Mouse (Mus musculus) left cerebral cortex, adult 2 months (tissue): Measurements from ENCODE around the gene Clrn3. TPM values are rescaled to one million over a fixed set of nuclear protein-coding genes. Genes with fewer than 3 reads are reported as not detected.

Experiments used
- DNase-seq, 2 experiments: peaks; one replicate each; pipeline ENCODE4 v3.0.0; 2021 to 2022; ENCODE audit warnings: low spot score in 2 of 2, mixed read lengths in 1 of 2; ENCODE audit errors: extremely low spot score in 1 of 2
- H3K27ac ChIP-seq: fragments of 200-600 bp; 2 replicates; pipeline ENCODE4 v1.8.1; 2022
- H3K4me3 ChIP-seq: fragments of 200-600 bp; 2 replicates; pipeline ENCODE4 v1.8.1; 2022
- CTCF ChIP-seq: fragments of 200-600 bp; IDR thresholded peaks from 2 replicates; pipeline ENCODE4 v1.8.1; 2022; ENCODE audit warnings: antibody characterized with exemption, mild to moderate bottlenecking, moderate library complexity
- intact Hi-C: fragments of 180-260 bp; cut with DNase I; formaldehyde crosslinking; loops from one replicate; pipeline ENCODE4 v1.15.1; 2025
- total RNA-seq, 2 experiments: library from RNA; stranded (reverse); gene quantifications; 2 replicates each; pipeline ENCODE4 v1.2.3; 2021

Clrn3 gene
- total RNA-seq, 2 experiments from 2014 or later, result not detected

- TF ChIP-seq CTCF, result peak; percentile 18
- H3K27ac ChIP-seq, result no peak overlapping the region
- H3K4me3 ChIP-seq, result no peak overlapping the region
- intact Hi-C loops, result loop anchor here (5.0 kb wide), 2 partner anchors 133 to 238 kb away; no protein-coding TSS in a partner anchor
- DNase-seq, result no peak
Measured at GRCm38 (mm10) chr7:135499403-135499802, 29.1 kb downstream of the Clrn3 start.

GRCm38 (mm10) chr7:135498565-135499186 is 29.8 kb downstream of the Clrn3 start:
- DNase-seq, result no peak
- no peak overlapping the region for H3K27ac ChIP-seq
- intact Hi-C loops, result loop anchor here (5.0 kb wide), 2 partner anchors 134 to 239 kb away; no protein-coding TSS in a partner anchor
- no peak overlapping the region for H3K4me3 ChIP-seq
- no peak for TF ChIP-seq CTCF

- peak; percentile 68 for TF ChIP-seq CTCF
- Histone ChIP-seq H3K27ac (no peak overlapping the region), H3K4me3 (no peak overlapping the region)
- intact Hi-C loops, result loop anchor here (2.0 to 5.0 kb wide), 4 partner anchors 41 to 242 kb away; partner anchors contain the start of gene Ptpre
- peak in 1 of 2 experiments; percentile 29 for DNase-seq
Measured at GRCm38 (mm10) chr7:135495303-135495702, 33.2 kb downstream of the Clrn3 start.

- intact Hi-C loops, result no loop called here
- Histone ChIP-seq H3K27ac (no peak overlapping the region), H3K4me3 (no peak overlapping the region)
- DNase-seq, result no peak
- no peak for TF ChIP-seq CTCF
Measured at GRCm38 (mm10) chr7:135490500-135490886, 38.0 kb downstream of the Clrn3 start.

GRCm38 (mm10) chr7:135489724-135490499 is 38.5 kb downstream of the Clrn3 start:
- intact Hi-C loops, result loop anchor here (5.0 to 10.0 kb wide), 3 partner anchors 1633 to 1785 kb away; partner anchors contain the start of gene Bccip
- H3K27ac ChIP-seq, result no peak overlapping the region
- TF ChIP-seq CTCF, result no peak
- no peak overlapping the region for H3K4me3 ChIP-seq
- DNase-seq, result no peak

- H3K27ac ChIP-seq, result no peak overlapping the region
- intact Hi-C loops, result loop anchor here (5.0 to 10.0 kb wide), 3 partner anchors 1631 to 1784 kb away; partner anchors contain the start of gene Bccip
Measured at GRCm38 (mm10) chr7:135488214-135488810, 40.1 kb downstream of the Clrn3 start.

GRCm38 (mm10) chr7:135487423-135487822 is 41.0 kb downstream of the Clrn3 start:
- TF ChIP-seq CTCF, result peak; percentile 94
- peak; percentile 69 to 81 for DNase-seq

More at GRCm38 (mm10) chr7:135488214-135488810, 40.1 kb downstream of the Clrn3 start:
- no peak overlapping the region for H3K4me3 ChIP-seq
- DNase-seq, result no peak
- peak; percentile 64 for TF ChIP-seq CTCF

GRCm38 (mm10) chr7:135486645-135487382 is 41.6 kb downstream of the Clrn3 start:
- TF ChIP-seq CTCF, result no peak
- intact Hi-C loops, result loop anchor here (1.0 to 10.0 kb wide), 4 partner anchors 84 to 1782 kb away; partner anchors contain the start of gene Bccip
- DNase-seq, result no peak
- H3K27ac ChIP-seq, result no peak overlapping the region
- no peak overlapping the region for H3K4me3 ChIP-seq

More at GRCm38 (mm10) chr7:135487423-135487822, 41.0 kb downstream of the Clrn3 start:
- Histone ChIP-seq H3K27ac (no peak overlapping the region), H3K4me3 (no peak overlapping the region)
- intact Hi-C loops, result loop anchor here (1.0 to 10.0 kb wide), 4 partner anchors 84 to 1783 kb away; partner anchors contain the start of gene Bccip

- H3K4me3 ChIP-seq, result no peak overlapping the region
- TF ChIP-seq CTCF, result peak; percentile 53
- intact Hi-C loops, result loop anchor here (5.0 to 10.0 kb wide), 3 partner anchors 1629 to 1781 kb away; partner anchors contain the start of gene Bccip
- peak; percentile 41 to 54 for DNase-seq
- no peak overlapping the region for H3K27ac ChIP-seq
Measured at GRCm38 (mm10) chr7:135485796-135486410, 42.6 kb downstream of the Clrn3 start.

- intact Hi-C loops, result loop anchor here (5.0 to 10.0 kb wide), 3 partner anchors 1628 to 1780 kb away; partner anchors contain the start of gene Bccip
- DNase-seq, result no peak
- no peak for TF ChIP-seq CTCF
- Histone ChIP-seq H3K4me3 (no peak overlapping the region), H3K27ac (no peak overlapping the region)
Measured at GRCm38 (mm10) chr7:135485116-135485795, 43.2 kb downstream of the Clrn3 start.
